Mouse (Mus musculus) CH12.LX (cell line): ENCODE data around the gene Mzt1.

Experiments
- CHD1 ChIP-seq: IDR thresholded peaks from 2 replicates; pipeline ENCODE4 v1.6.1; 2012; ENCODE audit warnings: low read depth, low read length, improper control_type of control experiment, inconsistent platforms
- CTCF ChIP-seq, 2 experiments: IDR thresholded peaks in 1 of 2; conservative IDR thresholded peaks in 1 of 2; 2 replicates each; pipeline ENCODE4 v1.5.1; 2011 to 2012; ENCODE audit warnings: low read depth in 2 of 2, low read length in 2 of 2, improper control_type of control experiment in 1 of 2, inconsistent platforms in 1 of 2, mild to moderate bottlenecking in 1 of 2, moderate library complexity in 1 of 2
- EP300 ChIP-seq: IDR thresholded peaks from 2 replicates; pipeline ENCODE4 v1.6.1; 2011; ENCODE audit warnings: low read length, improper control_type of control experiment
- MXI1 ChIP-seq: IDR thresholded peaks from 2 replicates; pipeline ENCODE4 v1.6.1; 2011; ENCODE audit warnings: mild to moderate bottlenecking, low read depth, low read length, improper control_type of control experiment
- ZKSCAN1 ChIP-seq: IDR thresholded peaks from 2 replicates; pipeline ENCODE4 v1.6.1; 2012; ENCODE audit warnings: low read depth, inconsistent platforms, low read length, improper control_type of control experiment, borderline replicate concordance
- ZNF384 ChIP-seq: IDR thresholded peaks from 2 replicates; pipeline ENCODE4 v1.6.1; 2012; ENCODE audit warnings: low read depth, low read length, improper control_type of control experiment, inconsistent platforms

DNA sequence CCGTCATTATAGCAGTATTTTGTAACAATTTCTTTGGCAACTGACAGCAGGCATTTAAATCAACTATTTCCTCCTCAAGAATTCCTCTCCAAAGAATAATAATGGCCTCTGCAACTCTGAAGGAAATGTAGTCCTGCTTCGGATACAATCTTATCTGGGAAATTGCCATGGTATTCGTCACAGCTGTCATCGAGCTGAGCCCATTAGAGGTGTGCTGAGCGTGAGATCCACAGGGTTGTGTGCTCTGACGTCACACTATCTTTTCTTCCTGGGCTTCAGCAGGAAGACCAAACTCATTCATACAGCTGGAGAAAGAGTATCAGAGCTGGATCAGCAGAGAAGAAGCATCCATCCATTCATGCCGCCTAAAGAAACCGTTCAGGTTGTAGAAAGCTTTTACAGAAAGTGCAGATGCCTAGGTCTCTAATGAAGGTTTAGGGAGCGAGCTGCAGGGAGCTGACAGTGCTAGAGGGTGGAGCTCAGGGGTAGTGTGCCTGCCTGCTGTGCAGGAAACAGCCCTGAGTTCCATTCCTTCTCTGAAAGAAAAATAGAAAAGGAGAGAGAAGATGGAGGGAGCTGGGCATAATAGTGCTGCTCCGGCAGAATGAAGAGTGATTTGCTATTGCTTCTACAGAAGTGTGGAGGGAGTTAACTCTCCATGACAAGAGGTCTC is 26.7 kb downstream of the Mzt1 start:
- TF ChIP-seq CTCF (conservative IDR thresholded peaks at IDR 0.05 in 1 of 2, IDR thresholded peaks at IDR 0.05 in 1 of 2; ENCODE audit: low read depth in 2 of 2, low read length in 2 of 2) = no peak
- no peak for TF ChIP-seq ZKSCAN1
- no peak for TF ChIP-seq ZNF384
- no peak for TF ChIP-seq MXI1
- no peak for TF ChIP-seq EP300
- TF ChIP-seq CHD1 = no peak
